Mouse (Mus musculus) E14TG2a.4 (cell line): ENCODE data around the gene Usp48.

Source experiments
- CTCF ChIP-seq: conservative IDR thresholded peaks from 2 replicates; pipeline ENCODE4 v1.5.1; 2014; ENCODE audit warnings: low read length
- NANOG ChIP-seq: IDR thresholded peaks from 2 replicates; pipeline ENCODE4 v1.6.1; 2014; ENCODE audit warnings: borderline replicate concordance, low read length, mixed read lengths

DNA sequence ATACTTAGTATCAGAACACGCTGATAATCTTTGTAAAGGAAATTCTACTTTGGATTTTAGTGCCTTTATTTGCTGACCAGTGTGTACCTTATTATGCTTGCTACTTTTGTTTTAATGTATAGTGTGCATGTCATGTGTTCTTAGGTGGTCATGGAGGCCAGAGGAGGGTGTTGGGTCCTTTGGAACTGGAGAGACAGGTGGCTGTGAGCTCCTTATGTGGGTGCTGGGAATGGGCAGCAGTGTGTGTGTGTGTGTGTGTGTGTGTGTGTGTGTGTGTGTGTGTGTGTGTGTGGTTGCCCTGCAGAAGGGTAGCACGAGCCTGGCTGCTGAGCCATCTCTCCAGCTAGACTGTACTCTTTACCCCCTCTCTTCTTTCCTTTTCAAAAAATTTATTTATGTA is 13.5 kb downstream of the Usp48 start:
- no peak for TF ChIP-seq CTCF
- no peak for TF ChIP-seq NANOG
